Mouse (Mus musculus) embryonic facial prominence, embryonic 11.5 days (tissue): ENCODE measurements at regions not wholly inside any gene's neighbourhood (a gene's known extent, or its start where the extent isn't known, plus 50 kb on each side); places are given as distances from the start of the nearest gene placed in this dataset.

ENCODE experiments used
- ATAC-seq: fragments of 200-750 bp; cut with Nextera tagmentation; replicated peaks from 2 replicates; pipeline ENCODE4 v1.8.0; 2017; ENCODE audit warnings: low read depth; ENCODE audit not compliant: insufficient number of reproducible peaks, low FRiP score, low TSS enrichment
- DNase-seq: peaks from one replicate; pipeline ENCODE4 v3.0.0-alpha.2; 2015; ENCODE audit warnings: low spot score
- H3K27ac ChIP-seq: fragments of 300-500 bp; sonication (generic); replicated peaks from 2 replicates; pipeline ENCODE4 v1.5.1; 2014; ENCODE audit warnings: mild to moderate bottlenecking, low read depth, low read length, control low read depth
- H3K27me3 ChIP-seq: fragments of 300-500 bp; sonication (generic); 2 replicates; pipeline ENCODE4 v1.6.1; 2014; ENCODE audit warnings: mild to moderate bottlenecking, low read length, moderate library complexity, mixed read lengths; ENCODE audit not compliant: control insufficient read depth, insufficient read depth
- H3K36me3 ChIP-seq: fragments of 300-500 bp; sonication (generic); replicated peaks from 2 replicates; pipeline ENCODE4 v1.6.1; 2014; ENCODE audit warnings: low read depth, mild to moderate bottlenecking, low read length, moderate library complexity, mixed read lengths; ENCODE audit not compliant: control insufficient read depth, insufficient read depth
- H3K4me1 ChIP-seq: fragments of 300-500 bp; sonication (generic); 2 replicates; pipeline ENCODE4 v1.6.1; 2014; ENCODE audit warnings: low read length, mixed read lengths; ENCODE audit not compliant: control insufficient read depth, insufficient read depth
- H3K4me2 ChIP-seq: fragments of 300-500 bp; sonication (generic); 2 replicates; pipeline ENCODE4 v1.6.1; 2014; ENCODE audit warnings: low read depth, mild to moderate bottlenecking, control low read depth, low read length, moderate library complexity
- H3K4me3 ChIP-seq: fragments of 300-500 bp; sonication (generic); 2 replicates; pipeline ENCODE4 v1.5.1; 2014; ENCODE audit warnings: low read depth, low read length, control low read depth
- H3K9ac ChIP-seq: fragments of 300-500 bp; sonication (generic); replicated peaks from 2 replicates; pipeline ENCODE4 v1.6.1; 2014; ENCODE audit warnings: mild to moderate bottlenecking, control low read depth, low read length
- H3K9me3 ChIP-seq: fragments of 300-500 bp; sonication (generic); replicated peaks from 2 replicates; pipeline ENCODE4 v1.6.1; 2016; ENCODE audit warnings: mild to moderate bottlenecking, low read length, inconsistent platforms, mixed read lengths; ENCODE audit not compliant: control insufficient read depth
- WGBS: fragments of 180-500 bp; shearing (Covaris S2); extraction: QIAGEN DNeasy Blood & Tissue Kit; methylation state at CpG from one replicate; pipeline ENCODE4 v1.1.7; 2014; 5-methylcytosine and 5-hydroxymethylcytosine counted together

DNA sequence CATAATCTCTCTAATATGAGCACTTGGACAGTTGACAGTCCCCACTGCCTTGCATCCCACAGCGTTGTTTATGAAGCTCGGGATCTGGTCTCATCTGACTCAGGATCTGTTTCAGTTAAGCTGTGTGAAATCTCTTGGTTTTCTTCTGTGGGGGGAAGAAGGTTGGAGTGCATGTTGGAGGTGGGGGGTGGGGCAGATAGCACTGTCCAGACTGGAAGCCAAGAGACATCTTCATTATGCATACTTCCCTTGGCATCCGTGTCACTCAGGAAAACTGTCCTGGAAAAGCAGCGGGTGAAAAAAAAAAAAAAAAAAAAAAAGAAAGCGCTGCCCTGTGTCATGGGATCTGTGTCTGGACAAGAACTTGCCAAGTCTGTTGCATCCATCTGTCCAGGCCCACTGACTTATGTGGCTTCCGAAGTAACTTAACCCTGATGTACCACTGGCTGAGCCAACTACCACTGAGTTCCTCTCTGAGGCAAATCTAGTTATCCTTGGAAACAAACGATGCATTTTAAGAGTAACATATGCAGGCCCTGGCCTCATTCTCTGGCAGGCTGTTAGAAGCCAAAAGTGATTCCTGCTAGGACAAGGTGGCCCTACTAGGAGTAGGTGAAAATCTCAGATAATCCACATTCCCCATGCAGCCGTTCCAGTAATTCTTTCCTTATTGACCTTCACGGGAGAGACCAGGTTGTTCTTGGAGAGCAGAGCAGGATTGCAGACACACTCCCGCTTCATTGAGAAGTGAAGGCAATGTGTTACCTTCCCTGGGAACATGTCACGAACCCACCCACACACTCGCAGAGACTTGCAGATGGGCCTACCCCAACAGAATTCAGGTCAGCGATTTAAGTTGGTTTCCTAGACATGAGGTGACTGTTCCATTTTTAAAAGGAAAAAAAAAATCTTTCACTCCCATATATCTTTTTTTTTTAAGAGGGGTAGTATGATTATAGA is 439.7 kb downstream of the Epha4 start:
- WGBS: 83% methylated on average over 13 of the region's 13 CpGs
- DNase-seq: no peak
- ATAC-seq: no peak
- H3K4me3 ChIP-seq: no peak overlapping the region
- H3K27ac ChIP-seq: no peak overlapping the region
- no peaks in the 10 kb centered on the region for H3K27me3 ChIP-seq
- no peaks in the 10 kb centered on the region for H3K36me3 ChIP-seq
- no peaks in the 10 kb centered on the region for H3K4me1 ChIP-seq
- no peak overlapping the region for H3K9ac ChIP-seq
- no peak overlapping the region for H3K4me2 ChIP-seq
- no peaks in the 10 kb centered on the region for H3K9me3 ChIP-seq

- Histone ChIP-seq H3K27ac (no peak overlapping the region), H3K36me3 (no peaks in the 10 kb centered on the region), H3K9ac (0 out of 2 replicates have a peak overlapping the region, but pooled peaks have one; percentile 9), H3K4me1 (no peaks in the 10 kb centered on the region), H3K27me3 (no peaks in the 10 kb centered on the region), H3K4me2 (no peak overlapping the region), H3K9me3 (no peaks in the 10 kb centered on the region), H3K4me3 (no peak overlapping the region)
- DNase-seq (peak; percentile 40), ATAC-seq (no peak)
- 33% methylated on average over 5 of the region's 5 CpGs for WGBS
Observed at GRCm38 (mm10) chr1:77080767-77081166, 434.1 kb downstream of the Epha4 start.

GRCm38 (mm10) chr1:77081660-77082059 is 433.2 kb downstream of the Epha4 start:
- WGBS: 38% methylated on average over 7 of the region's 7 CpGs
- ATAC-seq: no peak

DNA sequence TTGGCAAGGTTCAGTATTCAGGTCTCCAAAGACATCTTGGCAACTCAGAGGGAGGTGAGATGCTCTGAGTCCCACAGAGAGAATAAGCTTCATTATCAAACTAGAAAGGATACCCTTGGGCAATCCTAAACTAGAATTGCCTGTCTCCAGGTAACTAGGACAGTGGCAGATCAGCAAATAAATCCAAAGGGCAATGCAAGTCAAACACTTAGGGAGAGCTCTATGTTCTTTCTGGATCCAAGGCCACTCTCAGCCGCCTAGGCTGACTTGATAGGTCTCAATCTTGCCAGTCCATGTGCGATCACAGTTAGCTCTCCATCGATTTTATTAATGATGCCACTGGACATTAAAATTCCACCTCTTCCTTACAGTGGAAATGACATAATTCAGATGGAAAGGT is 432.5 kb downstream of the Epha4 start:
- Histone ChIP-seq H3K27me3 (no peaks in the 10 kb centered on the region), H3K9ac (no peak overlapping the region), H3K27ac (no peak overlapping the region), H3K4me2 (no peak overlapping the region), H3K9me3 (no peaks in the 10 kb centered on the region), H3K36me3 (no peaks in the 10 kb centered on the region), H3K4me1 (no peaks in the 10 kb centered on the region), H3K4me3 (no peak overlapping the region)
- WGBS: 91% methylated on average over 3 of the region's 3 CpGs
- ATAC-seq (no peak), DNase-seq (no peak)

More at GRCm38 (mm10) chr1:77081660-77082059, 433.2 kb downstream of the Epha4 start:
- no peaks in the 10 kb centered on the region for H3K36me3 ChIP-seq
- no peaks in the 10 kb centered on the region for H3K9me3 ChIP-seq
- H3K4me2 ChIP-seq: no peak overlapping the region
- no peak overlapping the region for H3K27ac ChIP-seq
- DNase-seq: peak; percentile 52
- H3K27me3 ChIP-seq: no peaks in the 10 kb centered on the region
- no peak overlapping the region for H3K4me3 ChIP-seq
- H3K9ac ChIP-seq: no peak overlapping the region
- no peaks in the 10 kb centered on the region for H3K4me1 ChIP-seq

- H3K9ac ChIP-seq: no peak overlapping the region
- ATAC-seq (no peak), DNase-seq (no peak)
- H3K36me3 ChIP-seq: no peaks in the 10 kb centered on the region
- no peaks in the 10 kb centered on the region for H3K4me1 ChIP-seq
- H3K27me3 ChIP-seq: no peaks in the 10 kb centered on the region
- 13% methylated on average over 2 of the region's 2 CpGs for WGBS
- no peak overlapping the region for H3K4me2 ChIP-seq
- H3K27ac ChIP-seq: no peak overlapping the region
- H3K4me3 ChIP-seq: no peak overlapping the region
- no peaks in the 10 kb centered on the region for H3K9me3 ChIP-seq
Observed at GRCm38 (mm10) chr1:77093551-77093950, 421.3 kb downstream of the Epha4 start.

DNA sequence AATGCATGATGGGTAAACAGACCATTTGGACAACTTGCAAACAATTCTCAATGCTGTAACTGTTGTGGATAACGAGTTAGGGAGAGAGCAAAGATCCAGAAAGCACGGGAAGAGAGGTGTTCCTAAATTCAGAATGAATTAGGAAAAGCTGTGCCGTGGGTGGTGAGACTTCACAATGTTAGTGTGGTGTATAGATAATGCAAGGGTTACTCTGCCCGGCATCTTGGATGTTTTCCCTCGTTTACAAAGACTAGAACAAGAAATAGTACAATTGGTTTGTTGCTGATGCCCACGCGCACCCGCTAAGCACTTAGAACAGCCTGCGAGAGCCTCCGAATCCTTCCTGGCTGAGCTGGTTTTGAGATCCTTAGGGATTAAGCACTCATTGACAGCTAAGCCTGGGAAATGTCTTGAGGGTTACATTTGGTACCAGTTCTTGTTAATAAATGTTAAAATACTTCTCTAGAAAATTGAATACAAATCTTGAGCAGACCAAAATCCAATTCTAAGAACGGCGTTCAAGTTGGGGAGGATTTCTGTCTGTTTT is 413.1 kb downstream of the Epha4 start:
- 32% methylated on average over 12 of the region's 12 CpGs for WGBS
- no peak overlapping the region for H3K27ac ChIP-seq
- no peaks in the 10 kb centered on the region for H3K27me3 ChIP-seq
- no peak overlapping the region for H3K4me3 ChIP-seq
- H3K4me1 ChIP-seq: no peaks in the 10 kb centered on the region
- H3K4me2 ChIP-seq: no peak overlapping the region; the same call in 1 of the 2 replicates
- DNase-seq (peak; percentile 30), ATAC-seq (no peak)
- no peaks in the 10 kb centered on the region for H3K36me3 ChIP-seq
- no peak overlapping the region for H3K9ac ChIP-seq
- H3K9me3 ChIP-seq: no peaks in the 10 kb centered on the region

- Histone ChIP-seq H3K4me3 (no peak overlapping the region), H3K9ac (no peak overlapping the region), H3K9me3 (no peaks in the 10 kb centered on the region), H3K4me2 (no peak overlapping the region), H3K4me1 (no peaks in the 10 kb centered on the region), H3K27ac (no peak overlapping the region), H3K27me3 (no peaks in the 10 kb centered on the region), H3K36me3 (no peaks in the 10 kb centered on the region)
- 34% methylated on average over 13 of the region's 13 CpGs for WGBS
- peak; percentile 42 for DNase-seq
- peak; percentile 75 for ATAC-seq
Observed at GRCm38 (mm10) chr1:77102421-77103133, 412.3 kb downstream of the Epha4 start.
